18 mouse cellular contexts compared by ENCODE assay signal in genomic region chr10:9243281-9243618, GRCm38 (mm10).
DNase-seq lines count a peak whose midpoint lies in the region; ATAC-seq and TF ChIP-seq lines count a peak whose summit lies in the region.
"Had no signal": no experiment of that assay in that cellular context is flagged by ENCODE, and none has a peak within 500 bp of the region (broad histone marks: within the 10 kb centered on the region; RNA-seq: fewer than 3 reads in every experiment).

No protein-coding gene starts in this region.

- no peaks in the 10 kb centered on the region for H3K36me3 ChIP-seq in hindbrain, embryonic 12.5 days
- no peaks in the 10 kb centered on the region for H3K36me3 ChIP-seq in hindbrain, embryonic 11.5 days (ENCODE audit: control insufficient read depth, insufficient read depth, low read length)
- no peaks in the 10 kb centered on the region for H3K36me3 ChIP-seq in midbrain, embryonic 12.5 days
- H3K36me3 ChIP-seq in midbrain, embryonic 11.5 days (ENCODE audit: control insufficient read depth, insufficient read depth, low read length) = no peaks in the 10 kb centered on the region
- H3K36me3 ChIP-seq in forebrain, postnatal 0 days (ENCODE audit: insufficient read depth) = no peaks in the 10 kb centered on the region
- H3K36me3 ChIP-seq: embryonic facial prominence, embryonic 10.5 days; heart, embryonic 12.5 days; intestine, embryonic 15.5 days had no signal

- DNase-seq in hindbrain, embryonic 11.5 days (ENCODE audit: low spot score) = no peak
- DNase-seq in midbrain, embryonic 11.5 days (ENCODE audit: low spot score, missing footprints) = no peak
- peak; percentile 65 for DNase-seq in brain, embryonic 14.5 days (ENCODE audit: low read depth)
- peak; percentile 28 for DNase-seq in forebrain, postnatal 0 days
- no peak for DNase-seq in heart, adult 18-20 months
- DNase-seq: adrenal gland, adult 8-10 months; adrenal gland, postnatal 36 days; cerebellum, adult 11-12 months; cerebellum, adult 9-10 months; cerebellum, postnatal 36 days; gastrocnemius, postnatal 14 days; kidney, adult 18-20 months had no signal

- ATAC-seq in hindbrain, embryonic 12.5 days (ENCODE audit: low FRiP score) = no peak
- ATAC-seq in hindbrain, embryonic 11.5 days (ENCODE audit: low FRiP score) = no peak
- no peak for ATAC-seq in midbrain, embryonic 12.5 days (ENCODE audit: low FRiP score, low read depth)
- no peak for ATAC-seq in midbrain, embryonic 11.5 days (ENCODE audit: low FRiP score)
- ATAC-seq in forebrain, postnatal 0 days = peak; percentile 68
- no peak for ATAC-seq in megakaryocyte progenitor cell, adult 5-6 weeks (replicated peaks; ENCODE audit: poor library complexity)
- ATAC-seq: intestine, embryonic 15.5 days had no signal

- H3K27me3 ChIP-seq in hindbrain, embryonic 12.5 days = no peaks in the 10 kb centered on the region
- H3K27me3 ChIP-seq in hindbrain, embryonic 11.5 days (ENCODE audit: control insufficient read depth, insufficient read depth, low read length) = no peaks in the 10 kb centered on the region
- no peaks in the 10 kb centered on the region for H3K27me3 ChIP-seq in midbrain, embryonic 12.5 days
- no peaks in the 10 kb centered on the region for H3K27me3 ChIP-seq in midbrain, embryonic 11.5 days (ENCODE audit: control insufficient read depth, insufficient read depth, low read length)
- H3K27me3 ChIP-seq in forebrain, postnatal 0 days (ENCODE audit: insufficient read depth, low read length) = no peaks in the 10 kb centered on the region
- H3K27me3 ChIP-seq: heart, embryonic 12.5 days; intestine, embryonic 15.5 days had no signal

- no peak overlapping the region for H3K9ac ChIP-seq in hindbrain, embryonic 12.5 days
- H3K9ac ChIP-seq in hindbrain, embryonic 11.5 days (ENCODE audit: low read depth, low read length) = no peak overlapping the region
- H3K9ac ChIP-seq in midbrain, embryonic 12.5 days (replicated peaks) = no peak overlapping the region
- no peak overlapping the region for H3K9ac ChIP-seq in midbrain, embryonic 11.5 days (ENCODE audit: low read length)
- H3K9ac ChIP-seq in forebrain, postnatal 0 days = no peak overlapping the region
- H3K9ac ChIP-seq: heart, embryonic 12.5 days; intestine, embryonic 15.5 days had no signal

- no peak for TF ChIP-seq POLR2A in brain, embryonic 14.5 days (IDR thresholded peaks at IDR 0.05; ENCODE audit: borderline replicate concordance, extremely low read depth, insufficient read depth, insufficient read length, poor library complexity, severe bottlenecking)

- 0 out of 2 replicates have a peak overlapping the region, but pooled peaks have one; percentile 32 for H3K27ac ChIP-seq in hindbrain, embryonic 12.5 days
- no peak overlapping the region for H3K27ac ChIP-seq in hindbrain, embryonic 11.5 days (ENCODE audit: low read depth, low read length)
- peak overlapping the region; percentile 25; the same call in 1 of the 2 replicates for H3K27ac ChIP-seq in midbrain, embryonic 12.5 days (replicated peaks)
- no peak overlapping the region for H3K27ac ChIP-seq in midbrain, embryonic 11.5 days (ENCODE audit: low read depth, low read length)
- H3K27ac ChIP-seq in forebrain, postnatal 0 days (ENCODE audit: low read depth, low read length) = no peak overlapping the region
- H3K27ac ChIP-seq: embryonic facial prominence, embryonic 10.5 days; intestine, embryonic 15.5 days had no signal

- 0 out of 2 replicates have a peak, but pooled peaks cover 4% of the 10 kb centered on the region for H3K4me1 ChIP-seq in hindbrain, embryonic 12.5 days
- no peaks in the 10 kb centered on the region for H3K4me1 ChIP-seq in hindbrain, embryonic 11.5 days (replicated peaks; ENCODE audit: control insufficient read depth, insufficient read depth, low read length)
- no peaks in the 10 kb centered on the region for H3K4me1 ChIP-seq in midbrain, embryonic 12.5 days
- no peaks in the 10 kb centered on the region for H3K4me1 ChIP-seq in midbrain, embryonic 11.5 days (ENCODE audit: control insufficient read depth, insufficient read depth, low read length)
- H3K4me1 ChIP-seq in forebrain, postnatal 0 days (ENCODE audit: insufficient read depth) = no peaks in the 10 kb centered on the region
- H3K4me1 ChIP-seq: intestine, embryonic 15.5 days had no signal

- WGBS in hindbrain, embryonic 12.5 days = 69% methylated on average over 4 of the region's 4 CpGs
- WGBS in hindbrain, embryonic 11.5 days = 76% methylated on average over 4 of the region's 4 CpGs
- WGBS in midbrain, embryonic 12.5 days = 77% methylated on average over 4 of the region's 4 CpGs
- 85% methylated on average over 4 of the region's 4 CpGs for WGBS in midbrain, embryonic 11.5 days
- WGBS in forebrain, postnatal 0 days = 38% methylated on average over 4 of the region's 4 CpGs

- H3K4me3 ChIP-seq in hindbrain, embryonic 12.5 days = no peak overlapping the region
- H3K4me3 ChIP-seq in hindbrain, embryonic 11.5 days (ENCODE audit: low read depth, low read length) = no peak overlapping the region
- no peak overlapping the region for H3K4me3 ChIP-seq in midbrain, embryonic 12.5 days
- H3K4me3 ChIP-seq in midbrain, embryonic 11.5 days (ENCODE audit: low read depth, low read length) = no peak overlapping the region
- no peak overlapping the region for H3K4me3 ChIP-seq in forebrain, postnatal 0 days (ENCODE audit: low read depth, low read length)
- H3K4me3 ChIP-seq: embryonic facial prominence, embryonic 10.5 days; heart, embryonic 12.5 days; intestine, embryonic 15.5 days had no signal

- H3K4me2 ChIP-seq in hindbrain, embryonic 12.5 days (replicated peaks) = no peak overlapping the region
- H3K4me2 ChIP-seq in hindbrain, embryonic 11.5 days (replicated peaks; ENCODE audit: low read depth, low read length) = no peak overlapping the region
- no peak overlapping the region for H3K4me2 ChIP-seq in midbrain, embryonic 12.5 days (replicated peaks)
- H3K4me2 ChIP-seq in midbrain, embryonic 11.5 days = no peak overlapping the region
- H3K4me2 ChIP-seq in forebrain, postnatal 0 days (ENCODE audit: low read depth) = no peak overlapping the region
- H3K4me2 ChIP-seq: heart, embryonic 12.5 days; intestine, embryonic 15.5 days had no signal

- H3K9me3 ChIP-seq in hindbrain, embryonic 12.5 days (replicated peaks) = no peaks in the 10 kb centered on the region
- H3K9me3 ChIP-seq in hindbrain, embryonic 11.5 days (ENCODE audit: control insufficient read depth, low read length) = no peaks in the 10 kb centered on the region
- no peaks in the 10 kb centered on the region for H3K9me3 ChIP-seq in midbrain, embryonic 12.5 days
- H3K9me3 ChIP-seq in midbrain, embryonic 11.5 days (ENCODE audit: control insufficient read depth, low read length) = no peaks in the 10 kb centered on the region
- no peaks in the 10 kb centered on the region for H3K9me3 ChIP-seq in forebrain, postnatal 0 days (ENCODE audit: low read length)
- H3K9me3 ChIP-seq: embryonic facial prominence, embryonic 10.5 days; heart, embryonic 12.5 days; intestine, embryonic 15.5 days had no signal

- no peak for TF ChIP-seq CTCF in brain, embryonic 14.5 days (IDR thresholded peaks at IDR 0.05; ENCODE audit: borderline replicate concordance, extremely low read depth, insufficient read depth, insufficient read length)
- TF ChIP-seq CTCF in forebrain, postnatal 0 days (IDR thresholded peaks at IDR 0.05; ENCODE audit: low read depth) = no peak

Comparison
In these comparisons a context has a peak if more than half of its experiments do, and no peak if none do; other contexts are left out.
1. H3K27ac ChIP-seq: peak in hindbrain, embryonic 12.5 days (single experiment) and midbrain, embryonic 12.5 days (single experiment); none in hindbrain, embryonic 11.5 days (single experiment), midbrain, embryonic 11.5 days (single experiment) and forebrain, postnatal 0 days (single experiment).
2. DNase-seq: peak in brain, embryonic 14.5 days (single experiment) and forebrain, postnatal 0 days (single experiment); none in hindbrain, embryonic 11.5 days (single experiment), midbrain, embryonic 11.5 days (single experiment) and heart, adult 18-20 months (0 of 2).